Mouse (Mus musculus): Measurements from ENCODE around the gene Ncoa6.

DNA sequence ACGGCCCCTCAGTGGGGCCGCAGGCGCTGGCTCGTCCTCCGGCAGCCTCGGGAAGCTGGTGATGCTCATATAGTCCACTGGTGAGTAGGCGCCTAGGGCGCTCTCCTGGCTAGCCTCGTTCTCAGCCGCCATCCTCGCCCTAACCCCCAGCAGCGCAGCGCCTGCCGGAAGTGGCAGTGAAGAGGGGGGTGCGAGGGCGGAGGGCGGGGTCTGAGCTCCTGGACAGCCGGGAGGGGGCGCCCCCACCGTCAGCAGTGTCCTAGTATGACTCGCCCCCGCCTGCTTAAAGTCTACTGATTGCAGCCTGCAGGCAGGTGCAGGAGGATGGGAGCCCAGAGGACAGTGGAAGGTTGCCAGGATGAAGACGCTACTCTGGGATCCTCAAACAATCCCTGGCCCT is 41.0 kb upstream of the Ncoa6 start:
- no peak for TF ChIP-seq HCFC1 (IDR thresholded peaks at IDR 0.05; ENCODE audit: borderline replicate concordance, insufficient read depth, low read length)
- no peak for TF ChIP-seq ZC3H11A (IDR thresholded peaks at IDR 0.05; ENCODE audit: borderline replicate concordance, low read depth, low read length)
- TF ChIP-seq CHD2 (IDR thresholded peaks at IDR 0.05; ENCODE audit: low read depth, low read length): no peak
- no peak for TF ChIP-seq ZNF384 (IDR thresholded peaks at IDR 0.05; ENCODE audit: low read depth, low read length)
- TF ChIP-seq MAFK (IDR thresholded peaks at IDR 0.05; ENCODE audit: insufficient read depth, low read depth, low read length): no peak
